Mouse (Mus musculus) neural tube, embryonic 13.5 days (tissue): Measurements from ENCODE around the gene Tvp23a. TPM values are rescaled to one million over a fixed set of nuclear protein-coding genes. Genes with fewer than 3 reads are reported as not detected.

Experiments
- ATAC-seq: fragments of 200-750 bp; cut with Nextera tagmentation; 2 replicates; pipeline ENCODE4 v1.8.0; 2017; ENCODE audit warnings: low read depth, mild to moderate bottlenecking, moderate TSS enrichment, moderate library complexity
- H3K27ac ChIP-seq: fragments of 300-500 bp; sonication (generic); replicated peaks from 2 replicates; pipeline ENCODE4 v1.5.1; 2015; ENCODE audit warnings: moderate library complexity, mild to moderate bottlenecking, inconsistent platforms
- H3K27me3 ChIP-seq: fragments of 300-500 bp; sonication (generic); 2 replicates; pipeline ENCODE4 v1.6.1; 2015; ENCODE audit warnings: mild to moderate bottlenecking, inconsistent platforms
- H3K36me3 ChIP-seq: fragments of 300-500 bp; sonication (generic); 2 replicates; pipeline ENCODE4 v1.6.1; 2015; ENCODE audit warnings: mild to moderate bottlenecking, inconsistent platforms
- H3K4me1 ChIP-seq: fragments of 300-500 bp; sonication (generic); replicated peaks from 2 replicates; pipeline ENCODE4 v1.6.1; 2015; ENCODE audit warnings: inconsistent platforms
- H3K4me2 ChIP-seq: fragments of 300-500 bp; sonication (generic); 2 replicates; pipeline ENCODE4 v1.6.1; 2015; ENCODE audit warnings: inconsistent platforms, mild to moderate bottlenecking, moderate library complexity
- H3K4me3 ChIP-seq: fragments of 300-500 bp; sonication (generic); 2 replicates; pipeline ENCODE4 v1.5.1; 2015; ENCODE audit warnings: mild to moderate bottlenecking, inconsistent platforms
- H3K9ac ChIP-seq: fragments of 300-500 bp; sonication (generic); 2 replicates; pipeline ENCODE4 v1.6.1; 2015; ENCODE audit warnings: moderate library complexity, mild to moderate bottlenecking, inconsistent platforms
- H3K9me3 ChIP-seq: fragments of 300-500 bp; sonication (generic); 2 replicates; pipeline ENCODE4 v1.6.1; 2016; ENCODE audit warnings: inconsistent platforms
- WGBS: fragments of 180-500 bp; shearing (Covaris S2); methylation state at CpG from one replicate; pipeline ENCODE4 v1.1.7; 2015; 5-methylcytosine and 5-hydroxymethylcytosine counted together
- polyA plus RNA-seq: library from polyadenylated mRNA; unstranded; fragments of >200 nt; fragmentation: Nextera tagmentation; extraction: Ambion mirVana; gene quantifications from 2 replicates; pipeline ENCODE4 v1.2.1, GENCODE M21; 2015

The Tvp23a gene
- polyA plus RNA-seq, 1 experiment from 2014 or later, result 40.5 TPM

GRCm38 (mm10) chr16:10475919-10476318 is 28.8 kb upstream of the Tvp23a start:
- H3K9me3 ChIP-seq, result no peaks in the 10 kb centered on the region
- no peak overlapping the region for H3K27ac ChIP-seq
- H3K4me3 ChIP-seq, result no peak overlapping the region
- no peaks in the 10 kb centered on the region for H3K4me1 ChIP-seq
- no peak overlapping the region for H3K9ac ChIP-seq
- WGBS, result 81% methylated on average over 2 of the region's 2 CpGs
- no peaks in the 10 kb centered on the region for H3K36me3 ChIP-seq
- H3K4me2 ChIP-seq, result no peak overlapping the region
- no peak for ATAC-seq
- no peaks in the 10 kb centered on the region for H3K27me3 ChIP-seq

GRCm38 (mm10) chr16:10474956-10475355 is 27.8 kb upstream of the Tvp23a start:
- H3K27ac ChIP-seq, result no peak overlapping the region
- no peak overlapping the region for H3K4me2 ChIP-seq
- H3K4me3 ChIP-seq, result no peak overlapping the region
- 78% methylated on average over 3 of the region's 3 CpGs for WGBS
- H3K9me3 ChIP-seq, result no peaks in the 10 kb centered on the region
- no peaks in the 10 kb centered on the region for H3K36me3 ChIP-seq
- no peaks in the 10 kb centered on the region for H3K4me1 ChIP-seq
- H3K27me3 ChIP-seq, result no peaks in the 10 kb centered on the region
- ATAC-seq, result no peak
- no peak overlapping the region for H3K9ac ChIP-seq

DNA sequence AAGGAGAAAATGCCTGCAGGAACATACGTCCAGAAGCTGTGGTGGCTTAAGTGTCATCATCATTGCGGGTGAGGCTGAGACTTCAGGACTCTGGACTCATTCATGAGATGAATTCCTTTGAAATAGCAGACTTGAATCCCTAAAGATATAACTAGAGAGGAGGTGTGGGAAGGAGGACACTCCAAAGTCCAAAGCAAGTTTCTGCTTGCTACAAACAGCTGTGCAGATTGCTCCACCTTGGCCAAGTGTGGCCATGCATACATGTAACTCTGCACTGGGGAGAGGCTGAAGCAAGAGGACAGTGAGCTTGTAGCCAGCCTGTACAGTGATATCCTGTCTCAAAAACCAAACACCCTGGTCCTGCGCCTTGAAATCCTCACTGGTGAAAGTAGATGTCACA is 24.8 kb upstream of the Tvp23a start:
- Histone ChIP-seq H3K9me3 (no peaks in the 10 kb centered on the region), H3K27ac (no peak overlapping the region), H3K4me3 (no peak overlapping the region), H3K4me1 (no peaks in the 10 kb centered on the region), H3K27me3 (no peaks in the 10 kb centered on the region), H3K4me2 (no peak overlapping the region), H3K9ac (no peak overlapping the region), H3K36me3 (no peaks in the 10 kb centered on the region)
- ATAC-seq, result no peak
- WGBS, result 93% methylated on average over 3 of the region's 3 CpGs

DNA sequence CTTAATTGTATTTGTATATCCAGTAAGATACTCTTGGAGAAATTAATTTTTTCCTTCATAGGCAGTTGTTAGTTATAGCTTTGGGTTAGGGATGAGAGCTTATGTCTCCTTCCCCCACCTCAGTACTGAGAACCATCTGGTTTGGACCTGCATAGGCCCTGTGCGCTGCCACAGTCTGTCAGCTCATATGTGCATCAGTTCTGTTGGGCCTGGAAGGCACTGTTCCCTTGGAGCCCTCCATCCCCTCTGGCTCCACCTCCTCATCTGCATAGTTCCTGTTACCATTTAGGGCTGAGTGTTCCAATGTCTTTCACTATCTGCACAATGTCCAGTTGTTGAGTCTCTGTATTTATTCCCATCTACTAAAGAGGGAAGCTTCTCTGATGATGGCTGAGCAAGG is 21.0 kb upstream of the Tvp23a start:
- H3K9me3 ChIP-seq, result no peaks in the 10 kb centered on the region
- ATAC-seq, result no peak
- no peaks in the 10 kb centered on the region for H3K4me1 ChIP-seq
- H3K27ac ChIP-seq, result no peak overlapping the region
- no peak overlapping the region for H3K9ac ChIP-seq
- H3K36me3 ChIP-seq, result no peaks in the 10 kb centered on the region
- H3K4me2 ChIP-seq, result no peak overlapping the region
- H3K4me3 ChIP-seq, result no peak overlapping the region
- WGBS, result 100% methylated on average over 1 of the region's 1 CpGs
- no peaks in the 10 kb centered on the region for H3K27me3 ChIP-seq

DNA sequence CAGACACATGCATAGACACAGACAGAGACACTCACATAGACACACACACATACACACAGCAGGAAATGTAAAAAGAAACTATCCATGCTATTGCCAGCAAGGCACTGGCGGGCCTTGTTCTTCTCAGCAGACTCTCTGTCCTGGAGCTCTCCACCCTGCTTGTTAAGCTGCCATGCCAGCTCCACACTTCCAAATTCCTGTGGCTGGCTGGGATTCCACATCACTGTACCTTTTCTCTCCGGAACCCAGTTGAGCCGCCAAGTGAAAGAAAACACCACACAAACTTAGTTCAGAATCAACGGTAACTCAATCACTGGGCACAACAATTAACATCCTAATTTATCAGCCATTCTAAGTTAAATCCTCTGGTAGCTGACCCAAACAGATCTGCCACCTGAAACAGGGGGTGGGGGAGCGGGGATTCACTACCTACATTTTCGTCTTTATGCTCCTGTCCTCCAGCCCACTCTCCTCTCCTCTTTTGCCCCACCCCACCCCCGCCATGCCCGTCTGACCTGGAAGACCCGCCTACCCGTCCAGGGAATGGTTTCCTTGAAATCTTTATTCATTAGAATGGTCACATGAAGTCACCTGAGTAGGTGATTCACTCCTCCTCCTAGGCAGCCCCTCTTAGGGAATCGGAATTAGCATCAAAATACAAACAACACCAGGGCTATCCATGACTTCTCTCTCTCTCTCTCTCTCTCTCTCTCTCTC is 20.4 kb upstream of the Tvp23a start:
- Histone ChIP-seq H3K27me3 (no peaks in the 10 kb centered on the region), H3K9me3 (no peaks in the 10 kb centered on the region), H3K27ac (no peak overlapping the region), H3K4me1 (no peaks in the 10 kb centered on the region), H3K4me3 (no peak overlapping the region), H3K9ac (no peak overlapping the region), H3K4me2 (no peak overlapping the region), H3K36me3 (no peaks in the 10 kb centered on the region)
- no peak for ATAC-seq
- 41% methylated on average over 11 of the region's 11 CpGs for WGBS

DNA sequence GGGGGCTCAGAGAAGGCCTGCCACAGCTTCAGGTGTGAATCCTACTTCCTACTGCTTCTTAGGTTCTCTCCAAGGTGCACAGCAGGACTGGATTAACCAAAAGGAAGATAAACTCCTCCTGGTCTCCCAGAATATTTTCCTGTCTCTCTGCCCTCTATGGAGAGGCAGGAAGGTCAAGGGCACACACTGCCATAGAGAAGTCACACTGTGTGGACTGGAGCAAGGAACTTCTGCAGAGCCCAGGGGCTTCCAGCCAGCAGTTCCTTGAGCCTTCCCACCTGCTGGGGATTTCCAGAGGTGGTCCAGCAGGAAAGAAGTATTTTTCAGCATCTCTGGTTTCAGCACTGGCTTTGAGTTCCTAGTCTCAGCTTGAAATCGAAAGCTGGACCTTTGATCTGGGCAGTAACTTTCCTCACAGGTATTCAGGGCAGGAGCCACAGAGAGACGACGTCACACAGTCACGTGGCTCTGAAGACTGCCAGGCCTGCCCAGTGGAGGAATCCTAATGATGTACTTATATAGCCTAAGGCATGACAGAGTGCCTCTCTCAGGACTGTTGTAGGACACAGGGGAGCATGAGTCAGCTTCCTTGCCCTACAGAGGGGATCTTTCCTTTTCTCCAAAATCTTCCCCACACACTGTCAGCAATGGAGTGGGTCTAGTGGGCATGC is 18.0 kb upstream of the Tvp23a start:
- Histone ChIP-seq H3K4me2 (no peak overlapping the region), H3K9ac (no peak overlapping the region), H3K36me3 (no peaks in the 10 kb centered on the region), H3K4me1 (no peaks in the 10 kb centered on the region), H3K27me3 (no peaks in the 10 kb centered on the region), H3K27ac (no peak overlapping the region), H3K4me3 (no peak overlapping the region), H3K9me3 (no peaks in the 10 kb centered on the region)
- no peak for ATAC-seq
- WGBS, result 34% methylated on average over 4 of the region's 4 CpGs

GRCm38 (mm10) chr16:10461178-10461577 is 14.0 kb upstream of the Tvp23a start:
- Histone ChIP-seq H3K4me1 (no peaks in the 10 kb centered on the region), H3K4me2 (no peak overlapping the region), H3K9ac (no peak overlapping the region), H3K27ac (no peak overlapping the region), H3K36me3 (no peaks in the 10 kb centered on the region), H3K9me3 (no peaks in the 10 kb centered on the region), H3K4me3 (no peak overlapping the region), H3K27me3 (no peaks in the 10 kb centered on the region)
- ATAC-seq, result no peak
- 90% methylated on average over 2 of the region's 2 CpGs for WGBS

GRCm38 (mm10) chr16:10460188-10460587 is 13.0 kb upstream of the Tvp23a start:
- Histone ChIP-seq H3K9ac (no peak overlapping the region), H3K27me3 (no peaks in the 10 kb centered on the region), H3K4me1 (0 out of 2 replicates have a peak, but pooled peaks cover 4% of the 10 kb centered on the region), H3K4me2 (no peak overlapping the region), H3K36me3 (no peaks in the 10 kb centered on the region), H3K9me3 (no peaks in the 10 kb centered on the region), H3K4me3 (no peak overlapping the region), H3K27ac (no peak overlapping the region)
- ATAC-seq, result no peak
- 78% methylated on average over 2 of the region's 2 CpGs for WGBS

DNA sequence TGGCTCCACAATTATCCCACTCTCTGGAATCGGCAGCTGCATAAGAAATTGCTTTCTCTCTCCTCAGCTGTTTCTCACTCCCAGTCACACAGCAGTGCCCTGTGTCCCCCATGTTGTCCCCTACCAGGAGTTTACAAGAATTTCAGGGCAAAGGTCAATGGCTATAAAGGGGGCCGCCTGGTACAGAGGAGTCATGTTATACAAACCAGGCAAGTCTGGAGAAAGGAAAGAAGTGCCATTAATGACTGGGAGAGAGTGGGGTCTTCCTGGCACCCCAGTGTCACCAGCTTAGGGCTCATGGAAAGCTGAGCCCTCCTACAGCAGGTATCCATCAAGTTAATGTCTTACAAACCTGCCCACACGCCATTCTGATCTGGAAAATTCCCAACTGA is 7.4 kb upstream of the Tvp23a start:
- Histone ChIP-seq H3K27me3 (no peaks in the 10 kb centered on the region), H3K9me3 (no peaks in the 10 kb centered on the region), H3K27ac (no peak overlapping the region), H3K36me3 (no peaks in the 10 kb centered on the region), H3K9ac (no peak overlapping the region), H3K4me1 (0 out of 2 replicates have a peak, but pooled peaks cover 18% of the 10 kb centered on the region), H3K4me2 (no peak overlapping the region), H3K4me3 (no peak overlapping the region)
- 15% methylated on average over 3 of the region's 3 CpGs for WGBS
- no peak for ATAC-seq

DNA sequence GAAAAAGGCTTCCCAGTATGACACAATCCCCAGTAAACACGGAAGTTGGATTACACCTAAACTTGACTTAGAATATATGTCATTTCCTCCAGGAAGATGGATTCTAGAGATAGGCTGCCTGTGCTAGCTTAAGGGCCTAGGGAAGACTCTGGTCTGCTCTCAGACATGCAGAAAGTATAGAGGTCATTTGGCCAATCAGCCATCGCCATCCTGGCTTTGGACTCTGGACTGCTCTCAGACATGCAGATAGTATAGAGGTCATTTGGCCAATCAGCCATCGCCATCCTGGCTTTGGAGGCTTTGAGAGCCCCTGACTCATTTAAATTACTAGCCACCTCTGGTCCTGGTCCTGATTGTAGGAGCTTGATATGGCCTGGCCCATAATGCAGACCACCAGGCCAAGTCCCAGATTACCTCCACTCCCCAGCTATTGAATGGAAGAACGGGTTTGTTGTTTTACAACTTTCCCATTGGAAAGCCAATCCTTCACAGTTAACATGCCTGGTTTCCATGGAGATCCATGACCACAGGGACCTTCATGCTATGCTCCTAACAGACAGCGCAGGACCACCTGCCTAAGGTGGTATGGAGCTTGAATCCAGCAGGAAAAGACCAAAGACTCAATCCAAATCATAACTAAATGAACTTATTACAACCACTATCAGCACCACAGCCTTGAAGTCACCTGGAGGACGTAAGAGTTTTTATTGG is 6.9 kb upstream of the Tvp23a start:
- Histone ChIP-seq H3K9ac (no peak overlapping the region), H3K36me3 (no peaks in the 10 kb centered on the region), H3K4me3 (no peak overlapping the region), H3K27ac (no peak overlapping the region), H3K4me2 (no peak overlapping the region), H3K9me3 (no peaks in the 10 kb centered on the region), H3K4me1 (0 out of 2 replicates have a peak, but pooled peaks cover 18% of the 10 kb centered on the region), H3K27me3 (no peaks in the 10 kb centered on the region)
- ATAC-seq, result no peak
- WGBS, result 48% methylated on average over 6 of the region's 6 CpGs

GRCm38 (mm10) chr16:10452445-10452896 is 5.3 kb upstream of the Tvp23a start:
- H3K9me3 ChIP-seq, result no peaks in the 10 kb centered on the region
- WGBS, result 68% methylated on average over 8 of the region's 8 CpGs
- no peak overlapping the region for H3K9ac ChIP-seq
- H3K4me1 ChIP-seq, result peaks cover 25% of the 10 kb centered on the region
- H3K36me3 ChIP-seq, result no peaks in the 10 kb centered on the region
- no peak overlapping the region for H3K4me3 ChIP-seq
- H3K27ac ChIP-seq, result no peak overlapping the region
- H3K4me2 ChIP-seq, result no peak overlapping the region
- H3K27me3 ChIP-seq, result no peaks in the 10 kb centered on the region
- ATAC-seq, result peak; percentile 68; the same call in 1 of the 2 replicates

DNA sequence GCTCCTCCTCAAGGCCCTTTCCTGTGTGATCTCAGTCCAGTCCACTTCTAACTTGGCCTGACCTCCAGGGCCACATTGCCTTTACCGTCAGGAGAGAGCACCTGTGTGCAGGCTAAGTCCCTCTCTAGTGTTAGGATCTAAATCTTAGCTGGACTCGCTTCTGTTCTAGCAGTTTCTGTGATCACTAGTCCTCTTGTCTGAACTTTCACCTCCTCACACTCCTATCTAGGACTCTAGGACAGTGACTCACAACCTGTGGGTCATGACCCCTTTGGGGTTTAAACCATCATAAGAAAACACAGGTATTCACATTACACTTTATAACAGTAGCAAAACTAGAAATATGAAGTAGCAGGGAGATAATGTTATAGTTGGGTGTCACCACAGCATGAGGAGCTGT is 4.7 kb upstream of the Tvp23a start:
- WGBS, result 88% methylated on average over 2 of the region's 2 CpGs
- no peak overlapping the region for H3K4me2 ChIP-seq
- H3K4me3 ChIP-seq, result no peak overlapping the region
- H3K4me1 ChIP-seq, result peaks cover 26% of the 10 kb centered on the region
- H3K36me3 ChIP-seq, result no peaks in the 10 kb centered on the region
- H3K9me3 ChIP-seq, result no peaks in the 10 kb centered on the region
- no peak overlapping the region for H3K9ac ChIP-seq
- ATAC-seq, result no peak
- no peak overlapping the region for H3K27ac ChIP-seq
- no peaks in the 10 kb centered on the region for H3K27me3 ChIP-seq
